ENCODE assay signal across 8 mouse cellular contexts in the genomic region with DNA sequence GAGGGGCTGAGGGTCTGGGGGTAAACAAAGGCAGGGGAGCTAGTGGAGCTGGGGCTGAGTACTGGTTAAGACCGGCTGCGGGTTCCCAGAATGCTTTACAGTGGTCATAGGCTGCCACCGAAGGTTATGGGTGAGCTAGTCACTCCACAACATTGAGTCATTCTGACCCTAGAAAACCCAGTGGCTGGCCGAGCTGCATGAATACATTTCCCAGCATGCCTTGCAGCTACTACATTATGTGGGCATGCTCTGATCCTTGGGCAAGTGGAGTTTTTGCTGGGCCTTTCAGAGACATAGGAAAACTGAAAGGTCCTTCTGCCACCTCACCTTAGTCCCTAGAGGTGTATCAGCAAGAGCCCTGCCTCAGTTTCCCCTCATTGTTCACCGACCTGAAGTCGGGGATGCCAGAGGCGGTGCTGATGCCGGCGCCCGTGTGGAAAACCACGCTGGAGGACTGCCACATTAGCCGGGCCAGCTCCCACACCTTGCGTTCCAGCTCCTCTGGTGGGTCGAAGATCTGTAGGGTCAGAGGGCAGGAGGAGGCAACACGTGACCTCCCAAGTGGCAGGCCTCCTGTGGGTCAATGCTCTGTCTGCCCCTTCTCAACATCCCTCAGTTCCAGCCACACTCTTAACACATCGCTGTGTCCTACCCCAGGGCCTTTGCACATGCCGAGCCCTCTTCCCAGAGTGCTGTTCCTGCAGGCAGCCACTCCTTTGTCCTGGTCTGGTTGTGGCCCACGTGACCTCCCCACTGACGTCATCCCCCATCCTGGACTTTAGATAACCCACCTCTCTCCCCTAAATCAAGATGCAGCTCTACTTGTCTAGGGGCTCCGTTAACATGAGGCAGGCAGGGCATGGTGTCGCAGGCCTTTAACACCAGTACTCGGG. TPM values are rescaled to one million over a fixed set of nuclear protein-coding genes. Genes with fewer than 3 reads are reported as not detected.
DNase-seq lines count a peak whose midpoint lies in the region; ATAC-seq and TF ChIP-seq lines count a peak whose summit lies in the region.

No protein-coding gene starts in this region.

- H3K79me2 ChIP-seq in CH12.LX (replicated peaks; ENCODE audit: control insufficient read depth, extremely low read depth, insufficient read depth, poor library complexity, severe bottlenecking): no peaks in the 10 kb centered on the region

- TF ChIP-seq POLR2A in CH12.LX (IDR thresholded peaks at IDR 0.05; ENCODE audit: low read depth, low read length): peak; percentile 53

- intact Hi-C loops in heart, postnatal 10 days (cut with DNase I): no loop called here

- peak overlapping the region; percentile 74 for H3K4me3 ChIP-seq in heart, embryonic 11.5 days (ENCODE audit: low read depth, low read length)
- H3K4me3 ChIP-seq in CH12.LX (replicated peaks in 1 of 3; ENCODE audit: low read depth in 2 of 3, low read length in 2 of 3, poor library complexity in 1 of 3): peak overlapping the region; percentile 69 to 96 (median 78)
- peak overlapping the region; percentile 70 for H3K4me3 ChIP-seq in embryonic facial prominence, embryonic 15.5 days (replicated peaks)
- peak overlapping the region; percentile 64 for H3K4me3 ChIP-seq in limb, embryonic 15.5 days
- H3K4me3 ChIP-seq in stomach, embryonic 16.5 days (replicated peaks; ENCODE audit: low read length): peak overlapping the region; percentile 81

- TF ChIP-seq CTCF in CH12.LX (conservative IDR thresholded peaks at IDR 0.05 in 1 of 2, IDR thresholded peaks at IDR 0.05 in 1 of 2; ENCODE audit: low read depth in 2 of 2, low read length in 2 of 2): no peak

- ATAC-seq in heart, embryonic 11.5 days (replicated peaks; ENCODE audit: insufficient number of reproducible peaks, low FRiP score, low TSS enrichment): no peak; the same call in 1 of the 2 replicates
- ATAC-seq in embryonic facial prominence, embryonic 15.5 days (ENCODE audit: insufficient number of reproducible peaks, low FRiP score, low TSS enrichment, low read depth): no peak
- no peak for ATAC-seq in limb, embryonic 15.5 days (ENCODE audit: insufficient number of reproducible peaks, low FRiP score, low TSS enrichment, low read depth)
- ATAC-seq in stomach, embryonic 16.5 days (ENCODE audit: insufficient read depth, low FRiP score): no peak

- H3K27ac ChIP-seq in heart, embryonic 11.5 days (ENCODE audit: low read depth, low read length): peak overlapping the region; percentile 91
- H3K27ac ChIP-seq in CH12.LX (ENCODE audit: insufficient read depth, low read depth): peak overlapping the region; percentile 85
- peak overlapping the region; percentile 90 for H3K27ac ChIP-seq in embryonic facial prominence, embryonic 15.5 days (replicated peaks)
- peak overlapping the region; percentile 93 for H3K27ac ChIP-seq in limb, embryonic 15.5 days
- peak overlapping the region; percentile 96; the same call in 1 of the 2 replicates for H3K27ac ChIP-seq in stomach, embryonic 16.5 days (ENCODE audit: low read length)

- in situ Hi-C loops in CH12.LX (cut with MboI; ENCODE audit: low pct_ligation_motif_present, low pct_unique_long_range_greater_than_20kb, low sequenced_read_pairs): no loop called here

- peak; percentile 10; the same call in 1 of the 2 replicates for TF ChIP-seq EP300 in CH12.LX (IDR thresholded peaks at IDR 0.05; ENCODE audit: low read length)

- H3K4me1 ChIP-seq in heart, embryonic 11.5 days (ENCODE audit: control insufficient read depth, insufficient read depth, low read length): peaks cover 8% of the 10 kb centered on the region
- peaks cover 17 to 36% of the 10 kb centered on the region in 2 experiments for H3K4me1 ChIP-seq in CH12.LX (ENCODE audit: control insufficient read depth in 1 of 2, insufficient read depth in 2 of 2)
- peaks cover 24% of the 10 kb centered on the region for H3K4me1 ChIP-seq in embryonic facial prominence, embryonic 15.5 days
- peaks cover 26% of the 10 kb centered on the region for H3K4me1 ChIP-seq in limb, embryonic 15.5 days
- H3K4me1 ChIP-seq in stomach, embryonic 16.5 days (ENCODE audit: control insufficient read depth, insufficient read depth, low read length): peaks cover 19% of the 10 kb centered on the region

- 0 out of 2 replicates have a peak, but pooled peaks cover 9% of the 10 kb centered on the region for H3K36me3 ChIP-seq in heart, embryonic 11.5 days (ENCODE audit: control insufficient read depth, insufficient read depth, low read length)
- H3K36me3 ChIP-seq in CH12.LX (replicated peaks in 1 of 2; ENCODE audit: control insufficient read depth in 1 of 2, insufficient read depth in 1 of 2, low read length in 1 of 2): peaks cover 19 to 42% of the 10 kb centered on the region in 2 experiments
- peaks cover 44% of the 10 kb centered on the region for H3K36me3 ChIP-seq in embryonic facial prominence, embryonic 15.5 days
- peaks cover 49% of the 10 kb centered on the region for H3K36me3 ChIP-seq in limb, embryonic 15.5 days
- peaks cover 8% of the 10 kb centered on the region for H3K36me3 ChIP-seq in stomach, embryonic 16.5 days (ENCODE audit: control insufficient read depth, insufficient read depth, low read length)

- TF ChIP-seq RAD21 in CH12.LX (IDR thresholded peaks at IDR 0.05; ENCODE audit: low read depth, low read length): no peak; the same call in 1 of the 2 replicates

- no peaks in the 10 kb centered on the region for H3K27me3 ChIP-seq in heart, embryonic 11.5 days (ENCODE audit: control insufficient read depth, insufficient read depth, low read length)
- peaks cover 13% of the 10 kb centered on the region for H3K27me3 ChIP-seq in CH12.LX (replicated peaks)
- H3K27me3 ChIP-seq in embryonic facial prominence, embryonic 15.5 days: no peaks in the 10 kb centered on the region
- H3K27me3 ChIP-seq in limb, embryonic 15.5 days: no peaks in the 10 kb centered on the region
- no peaks in the 10 kb centered on the region for H3K27me3 ChIP-seq in stomach, embryonic 16.5 days (ENCODE audit: control insufficient read depth, insufficient read depth, low read length)

- peak overlapping the region; percentile 86 for H3K9ac ChIP-seq in heart, embryonic 11.5 days (ENCODE audit: low read depth, low read length)
- peak overlapping the region; percentile 86 for H3K9ac ChIP-seq in CH12.LX (ENCODE audit: insufficient read depth, low read depth)
- peak overlapping the region; percentile 64 for H3K9ac ChIP-seq in embryonic facial prominence, embryonic 15.5 days
- H3K9ac ChIP-seq in limb, embryonic 15.5 days: peak overlapping the region; percentile 62; the same call in 1 of the 2 replicates
- H3K9ac ChIP-seq in stomach, embryonic 16.5 days (ENCODE audit: low read length): peak overlapping the region; percentile 90

- dilution Hi-C loops in CH12.LX (cut with MboI; ENCODE audit: extremely low pct_ligation_motif_present, extremely low pct_unique_long_range_greater_than_20kb, low sequenced_read_pairs): no loop called here

- no peaks in the 10 kb centered on the region for H3K9me3 ChIP-seq in heart, embryonic 11.5 days (replicated peaks; ENCODE audit: control insufficient read depth, low read length)
- no peaks in the 10 kb centered on the region for H3K9me3 ChIP-seq in CH12.LX (replicated peaks; ENCODE audit: low read length)
- no peaks in the 10 kb centered on the region for H3K9me3 ChIP-seq in embryonic facial prominence, embryonic 15.5 days (replicated peaks)
- H3K9me3 ChIP-seq in limb, embryonic 15.5 days: no peaks in the 10 kb centered on the region
- no peaks in the 10 kb centered on the region for H3K9me3 ChIP-seq in stomach, embryonic 16.5 days (replicated peaks; ENCODE audit: control insufficient read depth, low read length)

- no peak for DNase-seq in heart, postnatal 10 days
- peak; percentile 94 for DNase-seq in CH12.LX (ENCODE audit: extremely low read depth)
- no peak for DNase-seq in ovary, adult 18-20 months (ENCODE audit: low spot score)
- DNase-seq in kidney, adult 11 months: no peak

- 87% methylated on average over 22 of the region's 22 CpGs for WGBS in heart, embryonic 11.5 days (ENCODE audit: insufficient replicate concordance)
- WGBS in embryonic facial prominence, embryonic 15.5 days: 89% methylated on average over 22 of the region's 22 CpGs
- WGBS in limb, embryonic 15.5 days: 89% methylated on average over 22 of the region's 22 CpGs
- WGBS in stomach, embryonic 16.5 days: 86% methylated on average over 22 of the region's 22 CpGs

- H3K4me2 ChIP-seq in heart, embryonic 11.5 days: peak overlapping the region; percentile 93
- peak overlapping the region; percentile 55 for H3K4me2 ChIP-seq in CH12.LX (ENCODE audit: insufficient read depth, low read depth, poor library complexity, severe bottlenecking)
- peak overlapping the region; percentile 61 for H3K4me2 ChIP-seq in embryonic facial prominence, embryonic 15.5 days (replicated peaks)
- H3K4me2 ChIP-seq in limb, embryonic 15.5 days: peak overlapping the region; percentile 79
- peak overlapping the region; percentile 83 for H3K4me2 ChIP-seq in stomach, embryonic 16.5 days (ENCODE audit: low read depth, low read length)

RNA-seq across cellular contexts. Expression of a gene that starts 1.2 kb away (rescaled TPM):
- polyA plus RNA-seq in heart, embryonic 11.5 days (2014; fragmentation: Nextera tagmentation; extraction: Ambion mirVana): 21.5 and 27.3 TPM in 2 replicates
- total RNA-seq in heart, postnatal 10 days (2021): 10 to 100 TPM; 12.8 to 14.2 TPM
- total RNA-seq in CH12.LX (2012; rRNA removed): 11.2 and 17.8 TPM in 2 replicates
- total RNA-seq in CH12.LX (2014; rRNA removed): 12.3 and 16.9 TPM in 2 replicates
- polyA plus RNA-seq in CH12.LX (2012; ENCODE audit: insufficient read length, low read depth): 34.6 and 36.4 TPM in 2 replicates
- 40.5 and 41.0 TPM in 2 replicates for polyA plus RNA-seq in embryonic facial prominence, embryonic 15.5 days (2015; fragmentation: Nextera tagmentation; extraction: Ambion mirVana)
- 41.7 and 42.3 TPM in 2 replicates for polyA plus RNA-seq in limb, embryonic 15.5 days (2015; fragmentation: Nextera tagmentation; extraction: Ambion mirVana)
- polyA plus RNA-seq in stomach, embryonic 16.5 days (2015; fragmentation: Nextera tagmentation; extraction: Ambion mirVana): 28.6 and 33.6 TPM in 2 replicates

RNA-seq across cellular contexts. Expression of a gene that starts 2.0 kb away (rescaled TPM):
- polyA plus RNA-seq in heart, embryonic 11.5 days (2014; fragmentation: Nextera tagmentation; extraction: Ambion mirVana): 7.2 and 8.1 TPM in 2 replicates
- 10 to 100 TPM; 13.9 to 16.6 TPM for total RNA-seq in heart, postnatal 10 days (2021)
- total RNA-seq in CH12.LX (2012; rRNA removed) (3.2 and 4.2 TPM in 2 replicates), CH12.LX (2014; rRNA removed) (5.4 and 5.5 TPM in 2 replicates)
- polyA plus RNA-seq in CH12.LX (2012; ENCODE audit: insufficient read length, low read depth): 2.4 and 3.7 TPM in 2 replicates
- 14.5 and 15.0 TPM in 2 replicates for polyA plus RNA-seq in embryonic facial prominence, embryonic 15.5 days (2015; fragmentation: Nextera tagmentation; extraction: Ambion mirVana)
- 8.8 and 11.9 TPM in 2 replicates for polyA plus RNA-seq in limb, embryonic 15.5 days (2015; fragmentation: Nextera tagmentation; extraction: Ambion mirVana)
- 9.9 and 11.1 TPM in 2 replicates for polyA plus RNA-seq in stomach, embryonic 16.5 days (2015; fragmentation: Nextera tagmentation; extraction: Ambion mirVana)

RNA-seq across cellular contexts. Expression of a gene that starts 20.3 kb away (rescaled TPM):
- 0.25 and 0.63 TPM in 2 replicates for polyA plus RNA-seq in heart, embryonic 11.5 days (2014; fragmentation: Nextera tagmentation; extraction: Ambion mirVana)
- total RNA-seq in heart, postnatal 10 days (2021): 1 to 10 TPM; 1.3 to 1.4 TPM
- total RNA-seq in CH12.LX (2012; rRNA removed) (1.5 and 2.3 TPM in 2 replicates), CH12.LX (2014; rRNA removed) (1.4 and 1.7 TPM in 2 replicates)
- polyA plus RNA-seq in CH12.LX (2012; ENCODE audit: insufficient read length, low read depth): 1.6 and 2.3 TPM in 2 replicates
- 0.84 and 1.3 TPM in 2 replicates for polyA plus RNA-seq in embryonic facial prominence, embryonic 15.5 days (2015; fragmentation: Nextera tagmentation; extraction: Ambion mirVana)
- 0.81 and 1.0 TPM in 2 replicates for polyA plus RNA-seq in limb, embryonic 15.5 days (2015; fragmentation: Nextera tagmentation; extraction: Ambion mirVana)
- polyA plus RNA-seq in stomach, embryonic 16.5 days (2015; fragmentation: Nextera tagmentation; extraction: Ambion mirVana): 0.46 and 0.61 TPM in 2 replicates

RNA-seq across cellular contexts. Expression of a gene that starts 22.5 kb away (rescaled TPM):
- polyA plus RNA-seq in heart, embryonic 11.5 days (2014; fragmentation: Nextera tagmentation; extraction: Ambion mirVana): 2.9 and 3.3 TPM in 2 replicates
- total RNA-seq in heart, postnatal 10 days (2021): 1 to 10 TPM; 2.7 to 2.9 TPM
- total RNA-seq in CH12.LX (2012; rRNA removed) (3.2 and 3.4 TPM in 2 replicates), CH12.LX (2014; rRNA removed) (7.1 and 7.9 TPM in 2 replicates)
- 2.0 and 2.8 TPM in 2 replicates for polyA plus RNA-seq in CH12.LX (2012; ENCODE audit: insufficient read length, low read depth)
- 4.2 and 4.5 TPM in 2 replicates for polyA plus RNA-seq in embryonic facial prominence, embryonic 15.5 days (2015; fragmentation: Nextera tagmentation; extraction: Ambion mirVana)
- 4.2 and 4.6 TPM in 2 replicates for polyA plus RNA-seq in limb, embryonic 15.5 days (2015; fragmentation: Nextera tagmentation; extraction: Ambion mirVana)
- polyA plus RNA-seq in stomach, embryonic 16.5 days (2015; fragmentation: Nextera tagmentation; extraction: Ambion mirVana): 3.8 and 4.0 TPM in 2 replicates

RNA-seq across cellular contexts. Expression of a gene that starts 25.5 kb away (rescaled TPM):
- 25.6 and 27.3 TPM in 2 replicates for polyA plus RNA-seq in heart, embryonic 11.5 days (2014; fragmentation: Nextera tagmentation; extraction: Ambion mirVana)
- 10 to 100 TPM; 10.2 to 11.1 TPM for total RNA-seq in heart, postnatal 10 days (2021)
- total RNA-seq in CH12.LX (2012; rRNA removed): 1.2 and 1.3 TPM in 2 replicates
- 0.30 and 1.2 TPM in 2 replicates for total RNA-seq in CH12.LX (2014; rRNA removed)
- 0.39 and 0.63 TPM in 2 replicates for polyA plus RNA-seq in CH12.LX (2012; ENCODE audit: insufficient read length, low read depth)
- polyA plus RNA-seq in embryonic facial prominence, embryonic 15.5 days (2015; fragmentation: Nextera tagmentation; extraction: Ambion mirVana): 16.4 and 19.6 TPM in 2 replicates
- polyA plus RNA-seq in limb, embryonic 15.5 days (2015; fragmentation: Nextera tagmentation; extraction: Ambion mirVana): 9.9 and 11.7 TPM in 2 replicates
- 26.0 and 31.2 TPM in 2 replicates for polyA plus RNA-seq in stomach, embryonic 16.5 days (2015; fragmentation: Nextera tagmentation; extraction: Ambion mirVana)
